Mouse (Mus musculus): ENCODE measurements around the gene Pla1a.
A peak's percentile ranks its signal among the peaks of the same experiment; 100 is the strongest.
"Not testable (repeated sequence)": the region's sequence is repeated elsewhere in the genome, so short reads cannot be mapped to it uniquely, and the experiment has no call there.

The Pla1a gene

DNA sequence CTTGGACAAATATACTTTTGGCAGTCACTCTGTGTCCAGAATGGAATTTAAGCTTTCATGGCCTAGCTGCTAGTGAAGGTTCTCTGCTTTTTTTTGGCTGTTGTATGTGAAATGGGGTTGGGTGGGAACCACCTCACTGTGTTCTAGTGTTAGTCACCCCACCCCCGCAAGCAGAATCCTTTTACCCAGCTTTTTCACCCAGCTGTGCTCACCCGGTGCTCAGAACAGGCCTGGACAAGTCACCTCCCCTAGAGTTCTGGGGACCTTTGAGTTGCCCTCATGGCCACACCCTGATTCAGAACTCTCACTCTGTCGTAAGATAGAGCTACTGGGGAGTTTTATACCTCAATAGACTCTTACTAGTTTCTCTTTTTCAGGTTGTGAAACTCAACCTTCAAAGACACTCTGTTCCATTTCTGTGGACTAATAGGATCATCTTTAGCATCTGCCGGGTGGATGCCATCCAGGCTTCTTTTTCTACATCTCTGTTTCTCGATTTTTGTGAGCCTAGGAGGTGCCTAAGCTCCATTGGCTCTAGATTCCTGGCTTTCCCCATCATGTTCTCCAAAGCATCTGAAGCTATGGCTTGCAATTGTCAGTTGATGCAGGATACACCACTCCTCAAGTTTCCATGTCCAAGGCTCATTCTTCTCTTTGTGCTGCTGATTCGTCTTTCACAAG lies 25.8 kb upstream of the Pla1a start:
- DNase-seq (ENCODE audit: extremely low spot score, low spot score), result no peak

DNA sequence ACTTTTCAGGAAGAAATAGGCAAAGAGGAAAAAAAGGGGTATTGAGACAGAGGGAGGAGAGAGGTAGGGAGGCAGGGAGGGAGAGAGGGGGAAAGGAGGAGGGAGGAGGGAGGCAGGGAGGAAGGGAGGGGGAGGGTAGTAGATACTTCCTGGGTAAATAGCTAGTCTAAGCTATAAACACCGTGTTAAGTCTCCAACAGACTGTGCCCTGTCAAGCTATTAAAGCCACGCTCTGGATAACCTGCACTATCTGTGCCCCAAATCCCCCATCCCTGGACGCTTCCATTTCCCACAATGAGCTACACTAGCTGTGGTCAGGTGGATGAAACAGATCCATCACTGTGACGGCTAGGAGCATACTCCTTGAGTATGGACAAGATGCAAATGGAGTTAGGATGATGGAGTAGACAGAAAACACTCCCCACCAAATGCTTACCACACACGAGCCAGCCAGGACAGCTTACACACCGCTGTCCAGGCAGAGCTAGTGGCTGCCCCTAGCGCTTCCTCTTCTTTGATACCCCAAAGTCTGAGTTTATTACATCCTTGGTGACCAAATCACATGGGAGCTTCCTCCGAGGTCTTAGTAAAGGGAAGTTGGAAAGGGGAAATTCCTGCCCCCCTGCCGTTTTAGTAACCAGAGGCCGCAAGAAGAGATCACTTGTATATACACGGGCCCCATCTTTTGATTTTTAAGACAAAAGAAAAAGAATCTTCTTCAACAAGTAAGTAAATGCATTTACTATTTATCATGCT lies 24.0 kb upstream of the Pla1a start:
- no peak for DNase-seq (ENCODE audit: extremely low spot score, low spot score)

DNA sequence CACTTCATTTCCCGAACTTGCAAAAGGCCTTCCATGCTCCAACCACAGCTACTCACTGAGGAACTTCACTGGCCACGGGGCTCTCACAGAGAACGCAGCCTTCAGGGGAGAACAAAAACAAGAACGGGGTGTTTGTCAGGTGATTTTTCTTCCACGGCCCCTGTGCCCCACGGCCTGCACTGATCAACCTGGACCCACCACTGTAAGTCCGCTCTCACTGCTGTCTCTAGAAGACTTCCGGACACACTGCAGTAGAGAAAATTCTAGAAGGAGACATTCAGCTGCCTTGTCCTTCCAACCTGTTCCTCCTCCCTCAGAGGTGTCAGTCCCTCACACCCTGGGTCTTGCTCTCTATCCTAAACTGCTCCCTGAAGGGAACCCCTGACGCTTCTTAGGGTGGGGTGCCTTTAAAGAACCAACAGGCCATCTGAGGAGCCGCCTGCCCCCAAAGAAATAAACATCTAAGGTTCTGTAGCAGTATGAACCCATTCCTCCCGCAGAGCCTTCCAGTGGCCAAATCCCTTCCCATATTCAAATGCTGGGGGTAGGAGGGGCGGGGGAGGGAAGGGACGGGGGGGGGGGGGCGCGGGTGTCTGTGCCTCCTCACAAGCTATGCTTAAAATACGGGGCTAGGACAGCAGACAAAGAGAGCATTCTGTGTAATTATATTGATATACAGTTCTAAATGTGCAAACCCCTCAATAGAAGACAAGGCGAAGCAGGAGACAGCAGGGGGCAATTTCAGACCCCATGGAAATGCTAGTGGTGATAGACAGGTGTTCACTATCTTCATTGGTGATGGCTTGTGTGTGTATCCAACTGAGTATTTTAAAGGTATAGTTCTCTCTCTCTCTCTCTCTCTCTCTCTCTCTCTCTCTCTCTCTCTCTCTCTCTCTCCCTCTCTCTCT lies 22.8 kb upstream of the Pla1a start, which contains the start of gene Cd80:
Gene Cd80, plus strand, starts transcription at position 51 of the 908 bp plus-strand sequence.
- no peak for DNase-seq (ENCODE audit: extremely low spot score, low spot score)

DNA sequence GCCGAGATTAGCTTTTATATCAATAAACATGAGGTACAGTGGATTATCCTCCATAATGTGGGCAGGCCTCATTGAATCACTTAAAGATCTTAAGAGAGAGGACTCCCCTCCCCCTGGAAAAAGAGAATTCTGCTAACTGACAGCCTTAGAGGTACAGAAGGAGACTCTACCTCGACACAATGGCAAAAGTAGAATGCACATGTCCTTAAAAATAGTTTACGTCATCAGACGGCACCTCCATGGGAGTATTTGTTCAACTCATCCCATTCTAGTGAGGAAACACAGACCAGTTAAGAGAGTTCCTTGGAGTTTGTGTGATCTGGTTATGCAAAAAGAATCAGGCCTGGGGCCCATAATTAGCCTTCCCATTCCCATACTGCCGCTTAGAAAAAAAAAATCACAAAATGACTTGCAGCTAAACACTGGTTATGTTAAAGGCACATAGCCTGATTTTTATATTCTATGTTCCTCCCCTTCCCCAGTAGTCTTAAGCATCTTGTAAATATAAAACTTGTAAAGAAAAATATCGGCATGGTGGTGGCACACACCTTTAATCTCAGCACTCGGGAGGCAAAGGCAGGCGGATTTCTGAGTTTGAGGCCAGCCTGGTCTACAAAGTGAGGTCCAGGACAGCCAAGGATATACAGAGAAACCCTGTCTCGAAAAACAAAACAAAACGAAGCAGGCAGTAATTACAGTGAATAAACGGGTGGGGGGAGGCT lies 21.7 kb upstream of the Pla1a start:
- no peak for DNase-seq (ENCODE audit: extremely low spot score, low spot score)

DNA sequence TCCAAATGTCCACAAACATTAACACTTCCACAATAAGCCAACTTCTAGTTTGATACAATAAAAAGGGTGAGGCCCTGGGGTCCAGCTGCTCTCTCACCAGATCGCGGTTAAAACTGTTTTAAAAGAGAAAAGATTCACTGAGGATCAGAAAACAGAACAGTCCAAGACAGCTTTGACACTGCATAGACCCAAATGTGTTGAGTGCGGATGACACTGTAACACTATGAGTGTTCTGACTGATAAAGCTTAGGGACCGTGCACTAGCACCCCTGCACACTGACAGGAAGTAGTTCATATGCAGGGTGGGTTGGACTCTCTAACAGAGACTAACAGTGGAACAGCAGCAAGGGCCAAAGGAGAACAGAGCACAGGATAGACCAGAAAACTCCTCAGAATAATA lies 21.0 kb upstream of the Pla1a start:
- no peak for DNase-seq (ENCODE audit: extremely low spot score, low spot score)

DNA sequence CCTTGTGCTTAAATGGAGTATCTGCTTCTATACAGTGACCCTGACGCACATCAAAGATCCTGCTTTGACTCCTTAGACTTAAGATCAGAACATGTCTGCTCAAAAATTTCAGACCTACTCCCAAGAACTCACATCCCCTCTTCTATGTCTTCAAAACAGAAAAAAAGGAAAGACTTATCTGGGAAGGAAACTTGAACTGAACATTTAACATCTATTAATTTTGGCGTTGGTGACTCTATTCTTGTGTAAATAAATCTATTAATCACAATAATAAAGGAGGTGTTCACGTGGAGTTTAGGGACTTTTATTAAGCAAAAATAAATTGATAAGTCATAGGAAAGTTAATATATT lies 20.2 kb upstream of the Pla1a start:
- DNase-seq (ENCODE audit: extremely low spot score, low spot score), result no peak

DNA sequence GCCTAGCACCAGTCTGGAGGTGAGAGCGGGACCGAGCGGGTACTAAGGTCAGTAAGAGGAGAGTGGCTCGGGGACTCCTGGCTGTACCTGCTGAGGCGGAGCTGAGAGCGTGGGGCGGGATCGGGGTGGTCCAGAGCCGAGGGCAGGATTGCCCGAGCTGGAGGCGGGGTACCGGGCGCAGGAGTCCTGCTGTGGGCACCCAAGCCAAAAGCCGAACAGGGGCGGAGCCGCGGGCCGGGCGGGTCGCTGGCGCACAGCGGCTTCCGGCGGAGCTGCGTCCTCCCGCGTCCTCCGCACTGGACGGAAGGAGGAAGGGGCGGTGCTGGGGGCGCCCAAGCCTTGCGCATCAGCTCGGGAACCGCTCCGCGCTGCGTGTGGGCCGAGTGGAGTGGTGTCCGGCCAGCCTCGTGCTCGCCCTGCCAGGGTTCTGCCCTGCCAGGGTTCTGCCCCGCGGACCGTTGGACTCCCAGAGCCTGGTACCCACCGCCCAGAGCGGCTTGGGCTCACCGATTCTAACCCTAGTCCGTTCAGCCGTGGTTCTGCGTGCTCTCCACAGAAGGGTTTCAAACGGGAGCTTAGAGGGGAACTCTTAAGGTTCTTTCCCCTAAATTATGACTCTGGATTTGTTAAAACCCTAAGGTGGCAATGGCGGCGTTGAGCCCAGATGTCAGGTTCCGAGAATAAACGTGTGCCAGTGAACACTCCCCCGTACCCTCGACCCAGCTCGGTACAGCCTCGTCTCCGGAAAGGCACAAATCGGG lies 19.7 kb upstream of the Pla1a start, which contains the start of gene Adprh:
Gene Adprh, minus strand, starts transcription at position 262 of the 761 bp plus-strand sequence.
- peak; percentile 91 for DNase-seq (ENCODE audit: extremely low spot score, low spot score)

DNA sequence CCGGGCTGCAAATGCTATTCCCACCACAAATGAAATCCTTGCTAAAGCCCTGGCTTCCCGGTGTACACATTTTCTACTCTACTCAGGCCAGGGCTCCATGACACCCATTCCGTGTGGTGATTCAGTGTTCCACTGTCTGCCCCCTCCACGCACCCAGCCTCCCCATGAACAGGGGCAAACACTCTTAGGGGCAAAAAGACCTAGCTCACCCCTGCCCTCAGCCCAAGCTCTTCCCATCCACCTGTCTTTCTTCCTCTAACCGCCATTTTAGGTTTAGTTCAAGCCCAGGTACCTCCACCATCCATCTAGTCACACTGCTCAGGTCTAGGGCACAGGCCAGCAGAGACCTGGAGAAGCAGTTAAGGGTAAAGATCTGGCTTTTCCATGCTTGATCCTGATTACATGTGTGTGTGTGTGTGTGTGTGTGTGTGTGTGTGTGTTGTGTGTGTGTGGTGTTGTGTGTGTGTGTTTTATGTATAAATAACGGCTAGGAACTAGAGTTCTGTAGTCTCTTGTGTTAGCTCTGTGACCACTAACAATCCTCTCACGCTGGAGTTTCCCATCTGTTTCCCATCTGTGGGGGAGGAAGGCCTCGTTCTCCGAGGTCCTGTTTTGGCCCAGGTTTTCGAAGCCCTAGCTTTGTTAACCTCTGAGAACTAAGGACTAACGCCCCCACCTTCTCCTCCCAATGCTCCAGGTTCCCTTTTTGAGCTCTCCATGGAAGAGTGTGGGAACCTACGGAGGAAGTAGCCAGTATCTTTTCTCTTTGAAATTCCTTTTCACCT lies 18.7 kb upstream of the Pla1a start:
- DNase-seq (ENCODE audit: extremely low spot score, low spot score), result peak; percentile 41

DNA sequence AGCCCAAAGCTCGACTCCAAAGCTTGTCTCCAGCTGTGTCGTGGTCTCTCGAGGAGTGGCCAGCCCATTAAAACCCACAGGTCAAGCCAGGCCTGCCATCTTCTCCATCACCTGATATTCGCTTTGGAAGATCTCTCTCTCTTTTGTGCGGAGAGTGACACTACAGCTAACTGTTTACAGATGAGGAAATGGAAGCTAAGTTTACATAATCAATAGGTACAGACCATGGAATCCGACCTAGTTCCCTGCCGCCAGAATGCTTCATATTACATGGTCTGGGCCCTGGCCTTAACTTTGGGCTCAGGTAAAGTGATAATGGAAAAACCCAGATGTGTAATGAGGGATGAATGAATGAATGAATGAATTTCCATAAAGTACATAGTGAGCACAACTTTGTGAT lies 17.8 kb upstream of the Pla1a start:
- no peak for DNase-seq (ENCODE audit: extremely low spot score, low spot score)

DNA sequence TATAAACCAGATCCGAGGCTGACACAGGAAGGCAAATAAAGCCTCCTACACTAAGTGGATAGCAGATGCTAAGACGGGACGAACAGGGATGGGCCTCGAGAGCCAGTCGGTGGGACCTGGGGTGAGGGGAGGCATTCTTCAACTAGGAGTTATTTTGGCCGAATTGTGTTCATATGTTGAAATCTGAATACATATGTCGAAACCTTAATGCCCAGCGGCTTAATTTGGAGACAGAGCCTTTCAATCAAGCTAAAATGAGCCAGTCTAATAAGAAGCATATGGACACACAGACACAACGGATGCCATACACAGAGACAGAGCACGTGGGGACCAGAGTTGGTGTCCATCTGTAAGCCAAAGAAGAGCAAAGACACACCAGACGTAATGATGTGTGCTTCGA lies 15.5 kb upstream of the Pla1a start:
- no peak for DNase-seq (ENCODE audit: extremely low spot score, low spot score)

DNA sequence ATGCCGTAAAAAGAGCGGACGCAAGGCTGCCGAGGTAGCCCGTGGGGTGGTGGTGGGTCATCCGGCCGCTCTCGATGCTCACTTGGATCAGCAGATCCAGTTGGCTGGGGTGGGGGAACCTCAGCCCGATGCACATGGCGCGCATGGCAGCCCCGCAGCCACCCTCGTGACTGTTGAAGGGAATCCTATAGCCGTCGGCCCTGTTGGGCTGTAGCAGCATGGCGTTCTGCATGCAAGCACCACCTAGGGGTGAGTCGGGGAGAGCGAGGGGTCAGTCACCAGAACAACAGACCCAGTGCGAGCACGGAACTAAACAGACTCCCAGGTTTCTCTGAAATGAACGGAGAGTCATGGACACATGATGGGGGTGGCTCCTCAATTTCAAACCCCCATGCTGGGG lies 14.4 kb upstream of the Pla1a start:
- DNase-seq (ENCODE audit: extremely low spot score, low spot score), result no peak

DNA sequence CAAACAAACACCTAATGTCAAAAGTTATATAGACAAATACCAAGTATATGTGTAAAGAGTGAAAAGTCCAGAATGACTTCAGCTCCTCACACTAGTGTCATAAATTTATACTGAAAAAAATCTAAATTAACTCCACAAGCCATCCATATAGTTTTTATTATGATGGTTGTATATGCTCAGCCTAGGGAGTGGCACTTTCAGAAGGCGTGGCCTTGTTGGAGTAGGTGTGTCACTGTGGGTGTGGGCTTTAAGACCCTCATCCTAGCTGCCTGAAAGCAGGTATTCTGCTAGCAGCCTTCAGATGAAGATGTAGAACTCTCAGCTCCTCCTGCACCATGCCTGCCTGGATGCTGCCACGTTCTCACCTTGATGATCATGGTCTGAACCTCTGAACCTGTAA lies 13.2 kb upstream of the Pla1a start:
- not testable (repeated sequence) for DNase-seq (ENCODE audit: extremely low spot score, low spot score)

DNA sequence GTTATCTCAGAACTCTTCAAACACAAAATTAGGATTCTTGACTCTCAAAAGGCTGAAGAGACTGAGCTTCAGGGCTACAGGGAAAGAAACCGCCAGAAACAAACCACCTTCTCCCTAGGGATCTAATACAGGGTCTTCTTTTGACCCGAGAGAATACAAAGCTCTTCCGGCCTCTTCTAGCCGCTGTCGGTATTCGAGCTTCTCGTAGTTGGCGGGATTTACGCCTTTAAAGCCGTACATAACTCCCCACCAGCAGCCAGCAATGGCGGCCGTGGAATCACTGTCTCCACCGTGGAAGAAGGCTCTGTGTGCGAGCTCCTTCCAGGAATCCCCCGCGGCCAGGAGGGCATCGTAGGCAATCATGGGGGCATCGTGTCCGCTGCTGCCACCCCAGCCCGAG lies 12.6 kb upstream of the Pla1a start:
- DNase-seq (ENCODE audit: extremely low spot score, low spot score), result no peak

DNA sequence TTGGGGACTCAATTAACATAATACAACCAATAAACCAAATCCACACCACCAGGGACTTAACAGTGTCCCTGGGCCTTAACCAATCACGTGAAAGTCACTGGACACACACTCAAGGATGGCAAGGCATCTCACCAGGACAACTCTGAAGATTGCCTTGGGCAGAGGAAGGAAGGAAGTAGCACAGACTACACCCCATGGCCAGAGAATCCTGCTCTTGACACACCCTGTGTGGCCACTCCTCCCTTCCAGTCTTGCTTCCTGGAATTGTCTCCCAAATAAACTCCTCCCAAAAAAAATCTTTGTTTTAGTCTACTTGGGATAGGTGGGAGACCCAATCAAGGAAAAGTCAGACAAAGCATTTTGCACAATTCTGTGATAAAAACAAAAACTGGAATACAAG lies 12.1 kb upstream of the Pla1a start:
- no peak for DNase-seq (ENCODE audit: extremely low spot score, low spot score)

DNA sequence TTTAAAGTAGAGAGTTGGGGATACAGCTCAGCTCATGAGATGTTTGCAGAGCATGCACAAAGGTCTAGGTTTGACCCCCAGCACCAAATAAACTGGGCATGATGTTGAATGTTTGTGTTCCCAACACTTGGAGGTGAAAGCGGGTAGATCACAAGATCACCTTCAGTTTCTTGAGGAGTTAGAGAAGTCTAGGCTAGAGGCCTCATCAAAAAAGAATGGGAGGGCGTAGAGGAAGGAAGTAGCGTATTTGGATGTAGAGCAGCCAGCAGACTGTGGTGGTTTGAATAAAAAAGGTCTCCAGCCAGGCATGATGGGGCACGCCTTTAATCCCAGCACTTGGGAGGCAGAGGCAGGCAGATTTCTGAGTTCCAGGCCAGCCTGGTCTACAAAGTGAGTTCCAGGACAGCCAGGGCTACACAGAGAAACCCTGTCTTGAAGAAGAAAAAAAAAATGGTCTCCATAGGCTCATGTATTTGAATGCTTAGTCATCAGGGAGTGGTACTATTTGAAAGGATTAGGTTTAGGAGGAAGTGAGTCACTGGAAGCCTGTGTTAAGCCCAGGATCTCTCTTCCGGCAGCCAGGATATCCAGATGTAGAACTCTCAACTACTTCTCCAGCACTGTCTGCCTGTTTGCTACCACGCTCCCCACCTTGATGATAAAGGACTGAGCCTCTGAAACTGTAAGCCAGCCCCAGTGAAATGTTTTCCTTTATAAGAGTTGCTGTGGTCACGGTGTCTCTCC lies 10.9 kb upstream of the Pla1a start:
- DNase-seq (ENCODE audit: extremely low spot score, low spot score), result no peak

DNA sequence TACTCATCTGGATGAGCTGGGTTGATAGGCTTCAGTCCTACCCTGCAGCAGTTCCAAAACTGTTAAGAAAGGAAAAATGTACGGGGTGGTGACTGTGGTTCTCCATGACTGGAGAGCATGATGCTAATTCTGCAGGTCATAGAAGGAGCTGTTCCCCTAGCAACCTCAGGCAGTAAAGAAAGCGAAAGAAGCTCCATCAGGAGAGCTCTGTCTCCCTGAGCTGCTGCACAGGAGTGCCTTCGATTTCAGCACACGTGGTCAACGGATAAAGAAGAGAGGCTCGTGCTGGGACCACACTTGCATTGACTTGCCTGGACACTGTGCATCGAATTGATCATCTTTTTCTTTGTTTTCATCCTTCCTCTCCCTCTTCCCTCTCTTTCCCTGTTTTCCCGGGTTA lies 9.3 kb upstream of the Pla1a start:
- no peak for DNase-seq (ENCODE audit: extremely low spot score, low spot score)

DNA sequence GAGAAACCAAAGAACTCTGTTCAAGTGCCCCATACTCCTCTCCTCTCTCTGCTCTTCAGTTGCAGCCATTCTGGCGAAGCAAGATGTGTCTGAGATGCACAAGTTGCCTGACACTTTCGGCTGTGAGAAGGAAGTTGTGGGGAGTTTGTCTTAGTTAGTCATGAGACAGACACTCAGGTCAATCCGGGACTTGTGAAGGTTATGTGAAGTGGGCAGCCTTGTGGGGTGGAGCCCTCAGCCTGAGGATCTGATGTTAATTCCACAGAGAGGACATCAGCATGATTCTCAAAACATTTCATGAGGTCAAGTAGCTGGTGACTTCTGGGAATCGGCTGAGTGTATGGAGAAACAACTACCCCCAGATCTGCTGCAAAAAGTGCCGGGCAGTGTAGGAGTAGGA lies 8.7 kb upstream of the Pla1a start:
- DNase-seq (ENCODE audit: extremely low spot score, low spot score), result no peak

DNA sequence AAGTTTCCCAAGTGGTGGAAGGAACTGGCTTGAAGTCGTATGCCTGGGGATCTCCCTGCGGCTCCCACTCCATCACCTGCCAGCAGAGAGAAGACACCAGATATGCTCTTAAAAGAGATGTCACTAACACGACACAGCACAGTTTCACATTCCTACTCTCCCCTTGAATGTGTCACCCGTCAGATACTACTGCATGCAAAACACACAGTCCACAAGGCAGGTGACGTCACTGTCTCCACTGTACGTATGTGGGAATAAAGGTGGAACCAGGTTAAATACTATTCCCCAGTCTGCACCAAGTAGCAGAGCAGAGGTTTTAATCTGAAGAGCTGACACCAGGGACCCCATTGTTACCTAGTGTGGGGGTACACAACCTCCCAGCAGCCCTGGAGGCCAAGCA lies 7.5 kb upstream of the Pla1a start:
- no peak for DNase-seq (ENCODE audit: extremely low spot score, low spot score)

DNA sequence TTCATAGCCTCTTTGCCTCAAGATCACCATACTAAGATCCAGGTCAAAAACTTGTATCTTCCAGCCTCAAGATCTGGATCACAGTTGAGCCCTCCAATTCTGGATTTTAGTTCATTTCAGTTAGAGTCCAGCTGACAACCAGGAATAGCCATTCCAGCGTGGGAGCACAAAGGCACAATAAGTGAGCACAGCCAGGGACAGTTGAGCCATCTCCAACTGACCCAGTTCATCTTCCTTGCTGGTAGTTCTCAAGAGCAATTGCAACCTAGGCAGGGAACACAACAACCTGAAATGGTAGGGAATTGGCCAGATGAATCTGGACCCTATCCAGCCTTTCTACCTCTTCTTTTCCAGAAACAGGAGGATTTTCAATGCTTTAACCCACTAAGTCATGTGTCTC lies 6.2 kb upstream of the Pla1a start:
- no peak for DNase-seq (ENCODE audit: extremely low spot score, low spot score)
